Mouse (Mus musculus) embryonic facial prominence, embryonic 14.5 days (tissue): Measurements from ENCODE around the gene Mief1. TPM values are rescaled to one million over a fixed set of nuclear protein-coding genes. Genes with fewer than 3 reads are reported as not detected.

ENCODE experiments used
- ATAC-seq: fragments of 200-750 bp; cut with Nextera tagmentation; 2 replicates; pipeline ENCODE4 v1.8.0; 2017; ENCODE audit warnings: low read depth, moderate number of reproducible peaks, moderate TSS enrichment
- DNase-seq: peaks from one replicate; pipeline ENCODE4 v3.0.0-alpha.2; 2015; ENCODE audit warnings: low spot score
- H3K27ac ChIP-seq: fragments of 300-500 bp; sonication (generic); replicated peaks from 2 replicates; pipeline ENCODE4 v1.5.1; 2014; ENCODE audit warnings: low read depth, mild to moderate bottlenecking, low read length, moderate library complexity
- H3K27me3 ChIP-seq: fragments of 300-500 bp; sonication (generic); replicated peaks from 2 replicates; pipeline ENCODE4 v1.6.1; 2014; ENCODE audit warnings: low read length; ENCODE audit not compliant: control insufficient read depth, insufficient read depth
- H3K36me3 ChIP-seq: fragments of 300-500 bp; sonication (generic); 2 replicates; pipeline ENCODE4 v1.6.1; 2014; ENCODE audit warnings: low read length, mixed read lengths; ENCODE audit not compliant: control insufficient read depth, insufficient read depth
- H3K4me1 ChIP-seq: fragments of 300-500 bp; sonication (generic); 2 replicates; pipeline ENCODE4 v1.6.1; 2014; ENCODE audit warnings: antibody characterized with exemption, low read length; ENCODE audit not compliant: control insufficient read depth, insufficient read depth
- H3K4me2 ChIP-seq: fragments of 300-500 bp; sonication (generic); 2 replicates; pipeline ENCODE4 v1.6.1; 2014; ENCODE audit warnings: low read depth, mild to moderate bottlenecking, low read length, moderate library complexity, mixed read lengths
- H3K4me3 ChIP-seq: fragments of 300-500 bp; sonication (generic); 2 replicates; pipeline ENCODE4 v1.5.1; 2014; ENCODE audit warnings: low read depth, mild to moderate bottlenecking, low read length
- H3K9ac ChIP-seq: fragments of 300-500 bp; sonication (generic); 2 replicates; pipeline ENCODE4 v1.6.1; 2014; ENCODE audit warnings: low read depth, mild to moderate bottlenecking, low read length, moderate library complexity, mixed read lengths
- H3K9me3 ChIP-seq: fragments of 300-500 bp; sonication (generic); 2 replicates; pipeline ENCODE4 v1.6.1; 2016; ENCODE audit warnings: low read length; ENCODE audit not compliant: control insufficient read depth
- WGBS: fragments of 180-500 bp; shearing (Covaris S2); extraction: QIAGEN DNeasy Blood & Tissue Kit; methylation state at CpG from one replicate; pipeline ENCODE4 v1.1.7; 2014; 5-methylcytosine and 5-hydroxymethylcytosine counted together
- polyA plus RNA-seq: library from polyadenylated mRNA; unstranded; fragments of >200 nt; fragmentation: Nextera tagmentation; extraction: Ambion mirVana; gene quantifications from 2 replicates; pipeline ENCODE4 v1.2.1, GENCODE M21; 2014

Gene Mief1
- polyA plus RNA-seq, 1 experiment from 2014 or later, result 27.9 TPM

- Histone ChIP-seq H3K9ac (no peak overlapping the region), H3K27ac (no peak overlapping the region), H3K9me3 (no peaks in the 10 kb centered on the region), H3K4me3 (no peak overlapping the region), H3K27me3 (no peaks in the 10 kb centered on the region), H3K4me1 (peaks cover 10% of the 10 kb centered on the region), H3K4me2 (no peak overlapping the region), H3K36me3 (peaks cover 50% of the 10 kb centered on the region)
- ATAC-seq (no peak), DNase-seq (no peak)
- WGBS, result 72% methylated on average over 7 of the region's 7 CpGs
Observed at GRCm38 (mm10) chr15:80261100-80261499, 27.3 kb downstream of the Mief1 start.

DNA sequence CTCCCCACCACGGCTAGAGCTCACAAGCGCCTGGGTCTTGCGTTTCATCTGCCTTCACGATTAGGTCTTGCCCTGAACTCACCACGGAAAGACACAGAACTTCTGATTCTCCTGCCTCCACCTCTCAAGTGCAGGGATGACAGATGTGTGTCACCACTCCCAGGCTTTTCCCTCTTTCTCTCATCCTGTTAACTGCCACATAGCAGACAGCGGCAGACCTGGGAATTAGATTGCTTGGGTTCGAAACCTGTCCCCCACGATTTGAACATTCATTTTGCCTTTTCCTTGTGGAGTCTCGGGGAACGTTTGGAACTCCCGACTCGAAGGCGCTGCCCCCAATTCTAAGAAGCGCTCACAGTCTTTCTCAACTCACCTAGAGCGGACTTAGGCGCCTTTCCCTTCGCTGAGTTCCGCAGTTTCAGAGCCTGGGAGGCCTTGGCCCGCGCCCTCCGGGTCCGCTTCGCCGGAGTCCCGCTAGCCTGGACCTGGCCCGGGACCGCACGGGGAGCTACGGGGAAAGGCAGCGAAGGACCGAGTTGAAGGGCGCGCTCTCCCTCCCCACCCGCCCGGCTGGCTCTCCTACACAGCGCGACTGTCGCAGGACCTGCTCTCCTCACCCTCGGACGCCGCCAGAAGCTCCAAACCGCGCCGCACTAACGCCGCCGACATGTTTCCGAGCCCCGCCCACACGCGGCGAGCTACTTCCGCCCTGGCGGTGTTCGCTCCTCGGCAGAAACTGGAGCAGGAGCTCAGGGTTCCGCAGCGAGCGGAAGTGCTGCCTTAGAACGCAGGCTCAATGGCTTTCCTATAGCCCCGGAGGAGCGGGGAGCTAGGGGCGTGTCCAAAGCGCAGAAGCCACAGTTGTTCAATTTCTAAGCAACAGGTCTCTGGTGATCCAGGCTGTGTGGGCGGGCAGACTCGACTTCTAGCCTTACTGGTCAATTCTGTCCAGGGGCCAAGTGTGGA lies 30.1 kb downstream of the Mief1 start, which contains the start of gene Rps19bp1:
TSS of gene Rps19bp1 (minus strand) at position 706 of the 966 bp plus-strand sequence.
- ATAC-seq, result peak; percentile 94
- peak; percentile 97 for DNase-seq
- WGBS, result 2% methylated on average over 41 of the region's 66 CpGs
- H3K9ac ChIP-seq, result peak within 1 kb of the TSS; percentile 89
- H3K36me3 ChIP-seq, result peaks cover 23% of the 10 kb centered on the region
- peaks cover 3% of the 10 kb centered on the region; the same call in 1 of the 2 replicates for H3K4me1 ChIP-seq
- H3K27me3 ChIP-seq, result no peaks in the 10 kb centered on the region
- H3K27ac ChIP-seq, result peak within 1 kb of the TSS; percentile 44; the same call in 1 of the 2 replicates
- no peaks in the 10 kb centered on the region for H3K9me3 ChIP-seq
- H3K4me2 ChIP-seq, result peak within 1 kb of the TSS; percentile 90
- peak within 1 kb of the TSS; percentile 89 for H3K4me3 ChIP-seq

DNA sequence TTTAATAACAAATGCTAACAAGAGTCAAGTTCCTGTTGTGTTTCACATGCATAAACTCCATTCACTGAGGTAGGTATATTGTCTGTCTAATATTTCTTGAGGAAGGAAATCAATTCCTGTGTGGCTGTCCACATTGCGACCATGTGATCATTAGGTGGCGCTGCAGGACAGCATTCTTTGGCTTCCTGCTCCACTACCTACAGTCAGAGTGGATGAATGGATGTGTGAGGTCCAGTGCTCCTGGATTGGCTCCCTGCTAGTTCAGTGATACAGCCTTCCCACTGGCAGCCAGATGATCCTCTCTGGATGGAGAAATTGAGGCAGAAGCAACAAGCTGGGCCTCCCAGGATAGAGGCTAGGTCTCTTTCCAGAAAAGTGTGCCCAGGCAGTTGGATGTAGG lies 32.5 kb downstream of the Mief1 start:
- 0 out of 2 replicates have a peak, but pooled peaks cover 2% of the 10 kb centered on the region for H3K36me3 ChIP-seq
- H3K27ac ChIP-seq, result no peak overlapping the region
- H3K9ac ChIP-seq, result no peak overlapping the region
- DNase-seq, result peak; percentile 82
- no peak overlapping the region for H3K4me3 ChIP-seq
- H3K4me1 ChIP-seq, result peaks cover 3% of the 10 kb centered on the region; the same call in 1 of the 2 replicates
- 0 out of 2 replicates have a peak, but pooled peaks have one; percentile 23 for ATAC-seq
- H3K4me2 ChIP-seq, result no peak overlapping the region
- no peaks in the 10 kb centered on the region for H3K9me3 ChIP-seq
- H3K27me3 ChIP-seq, result no peaks in the 10 kb centered on the region
- WGBS, result 0% methylated on average over 2 of the region's 2 CpGs

GRCm38 (mm10) chr15:80271858-80272396 lies 38.1 kb downstream of the Mief1 start:
- no peak overlapping the region for H3K27ac ChIP-seq
- H3K27me3 ChIP-seq, result no peaks in the 10 kb centered on the region
- H3K36me3 ChIP-seq, result no peaks in the 10 kb centered on the region
- no peak overlapping the region for H3K4me3 ChIP-seq
- H3K9me3 ChIP-seq, result no peaks in the 10 kb centered on the region
- H3K4me2 ChIP-seq, result no peak overlapping the region
- DNase-seq, result no peak
- no peak overlapping the region for H3K9ac ChIP-seq
- no peaks in the 10 kb centered on the region for H3K4me1 ChIP-seq
- ATAC-seq, result no peak
- 74% methylated on average over 3 of the region's 3 CpGs for WGBS

GRCm38 (mm10) chr15:80277107-80277506 lies 43.3 kb downstream of the Mief1 start:
- no peak overlapping the region for H3K27ac ChIP-seq
- DNase-seq (no peak), ATAC-seq (no peak)
- no peaks in the 10 kb centered on the region for H3K9me3 ChIP-seq
- H3K4me2 ChIP-seq, result no peak overlapping the region
- no peak overlapping the region for H3K4me3 ChIP-seq
- H3K4me1 ChIP-seq, result no peaks in the 10 kb centered on the region
- WGBS, result 47% methylated on average over 9 of the region's 9 CpGs
- H3K9ac ChIP-seq, result no peak overlapping the region
- H3K27me3 ChIP-seq, result no peaks in the 10 kb centered on the region; the same call in 1 of the 2 replicates
- no peaks in the 10 kb centered on the region for H3K36me3 ChIP-seq

DNA sequence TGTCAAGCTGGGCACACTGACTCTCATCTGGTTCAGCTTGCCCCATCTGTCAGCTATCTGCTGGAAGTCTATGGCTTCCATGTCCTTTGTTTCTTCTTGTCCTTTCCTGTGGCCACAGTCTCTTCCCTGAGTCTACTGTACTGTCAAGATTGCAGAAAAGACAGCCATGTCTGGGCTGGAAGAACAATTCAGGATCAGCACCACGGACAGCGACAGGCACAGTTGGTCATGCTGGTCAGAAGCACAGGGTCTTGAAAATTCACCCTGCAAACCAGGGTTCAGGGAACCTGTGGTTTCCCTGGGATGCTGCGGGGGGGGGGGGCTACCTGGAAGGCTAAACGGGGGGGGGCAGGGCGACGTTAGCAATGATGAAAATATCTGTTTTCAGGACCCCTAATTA lies 43.8 kb downstream of the Mief1 start:
- ATAC-seq, result no peak
- DNase-seq, result peak; percentile 77
- H3K27me3 ChIP-seq, result no peaks in the 10 kb centered on the region; the same call in 1 of the 2 replicates
- H3K4me1 ChIP-seq, result no peaks in the 10 kb centered on the region
- no peak overlapping the region for H3K4me2 ChIP-seq
- H3K36me3 ChIP-seq, result no peaks in the 10 kb centered on the region
- H3K9ac ChIP-seq, result no peak overlapping the region
- no peak overlapping the region for H3K4me3 ChIP-seq
- no peaks in the 10 kb centered on the region for H3K9me3 ChIP-seq
- H3K27ac ChIP-seq, result no peak overlapping the region
- 0% methylated on average over 6 of the region's 6 CpGs for WGBS

- peaks cover 4% of the 10 kb centered on the region; the same call in 1 of the 2 replicates for H3K27me3 ChIP-seq
- no peaks in the 10 kb centered on the region for H3K9me3 ChIP-seq
- H3K27ac ChIP-seq, result no peak overlapping the region
- no peak overlapping the region for H3K4me3 ChIP-seq
- no peak overlapping the region for H3K9ac ChIP-seq
- no peak for ATAC-seq
- H3K4me2 ChIP-seq, result no peak overlapping the region
- DNase-seq, result no peak
- WGBS, result 75% methylated on average over 5 of the region's 5 CpGs
- H3K36me3 ChIP-seq, result no peaks in the 10 kb centered on the region
- H3K4me1 ChIP-seq, result no peaks in the 10 kb centered on the region
Observed at GRCm38 (mm10) chr15:80278121-80278759, 44.4 kb downstream of the Mief1 start.

DNA sequence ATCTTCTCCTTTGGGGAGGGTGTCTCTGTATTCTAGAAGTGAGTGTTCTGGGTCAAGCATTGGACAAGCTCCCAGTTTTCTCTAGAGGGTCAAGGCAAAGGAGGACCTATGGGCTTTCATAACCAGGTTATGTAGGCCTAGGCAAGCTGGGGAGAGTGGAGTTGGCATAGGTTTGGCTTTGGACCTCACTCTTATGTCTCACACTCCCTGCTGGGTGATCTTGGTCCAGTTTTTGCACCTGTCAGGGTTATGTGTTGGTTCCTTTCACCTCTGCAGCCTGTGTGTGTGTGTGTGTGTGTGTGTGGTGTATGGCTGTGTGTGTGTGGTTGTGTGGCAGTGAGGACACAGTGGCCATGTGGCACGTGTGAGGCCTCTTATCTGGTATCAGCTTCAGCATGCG lies 45.2 kb downstream of the Mief1 start:
- Histone ChIP-seq H3K36me3 (no peaks in the 10 kb centered on the region), H3K4me3 (no peak overlapping the region), H3K27me3 (peaks cover 11% of the 10 kb centered on the region), H3K4me1 (no peaks in the 10 kb centered on the region), H3K4me2 (no peak overlapping the region), H3K9me3 (no peaks in the 10 kb centered on the region), H3K9ac (no peak overlapping the region), H3K27ac (no peak overlapping the region)
- DNase-seq (no peak), ATAC-seq (no peak)
- WGBS, result 72% methylated on average over 2 of the region's 2 CpGs
